8 mouse cellular contexts compared by ENCODE assay signal in the genomic region with DNA sequence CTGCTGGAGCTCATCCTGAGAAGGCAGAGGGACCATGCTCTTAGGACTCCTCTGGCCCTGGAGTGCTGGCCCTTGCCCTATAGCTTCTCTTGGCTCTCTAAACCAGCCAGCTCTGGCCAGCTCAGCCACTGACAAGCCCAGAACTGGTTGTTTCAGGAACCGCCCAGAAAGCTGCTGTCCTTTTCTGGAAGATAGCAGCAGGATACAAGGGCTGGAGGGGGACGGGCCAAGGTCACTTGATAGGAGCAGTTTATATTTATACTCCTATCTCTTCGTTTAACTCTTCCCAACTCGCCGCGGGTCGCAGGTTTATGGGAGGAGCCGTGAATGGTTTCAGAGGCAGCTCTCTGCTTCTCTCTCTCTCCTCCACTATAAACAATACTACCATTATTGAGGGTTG. TPM values are rescaled to one million over a fixed set of nuclear protein-coding genes. Genes with fewer than 3 reads are reported as not detected.
DNase-seq lines count a peak whose midpoint lies in the region; ATAC-seq and TF ChIP-seq lines count a peak whose summit lies in the region.

No protein-coding gene starts in this region.

- peak; percentile 75 for TF ChIP-seq EP300 in heart, adult 2 months (IDR thresholded peaks at IDR 0.05; ENCODE audit: insufficient read depth, low read depth, low read length)

- H3K4me2 ChIP-seq in midbrain, embryonic 12.5 days (replicated peaks), result peak overlapping the region; percentile 67

- H3K4me3 ChIP-seq in heart, adult 2 months, result peak overlapping the region; percentile 61
- H3K4me3 ChIP-seq in midbrain, embryonic 12.5 days, result peak overlapping the region; percentile 59

- H3K79me2 ChIP-seq in heart, adult 2 months (replicated peaks; ENCODE audit: control insufficient read depth, insufficient read depth, low read length), result no peaks in the 10 kb centered on the region

- TF ChIP-seq CTCF in heart, adult 2 months (IDR thresholded peaks at IDR 0.05), result no peak

- H3K27me3 ChIP-seq in heart, adult 2 months (ENCODE audit: control insufficient read depth, insufficient read depth, low read length), result no peaks in the 10 kb centered on the region
- H3K27me3 ChIP-seq in midbrain, embryonic 12.5 days, result peaks cover 8% of the 10 kb centered on the region

- H3K9me3 ChIP-seq in midbrain, embryonic 12.5 days, result no peaks in the 10 kb centered on the region

- intact Hi-C loops in heart, adult 2 months (cut with DNase I), result loop anchor here (1.0 kb wide), 1 partner anchor 27 kb away; no protein-coding TSS in a partner anchor

- H3K4me1 ChIP-seq in heart, adult 2 months (ENCODE audit: control insufficient read depth, insufficient read depth, low read length), result peaks cover 4% of the 10 kb centered on the region
- H3K4me1 ChIP-seq in midbrain, embryonic 12.5 days, result peaks cover 43% of the 10 kb centered on the region

- peak overlapping the region; percentile 83 for H3K27ac ChIP-seq in heart, adult 2 months
- H3K27ac ChIP-seq in midbrain, embryonic 12.5 days (replicated peaks), result peak overlapping the region; percentile 88

- peak; percentile 79 for TF ChIP-seq POLR2A in heart, adult 2 months (IDR thresholded peaks at IDR 0.05; ENCODE audit: insufficient read depth, low read depth, low read length)

- ATAC-seq in midbrain, embryonic 12.5 days (ENCODE audit: low FRiP score, low read depth), result no peak

- peak overlapping the region; percentile 71 for H3K9ac ChIP-seq in heart, adult 2 months (ENCODE audit: low read depth, low read length)
- no peak overlapping the region for H3K9ac ChIP-seq in midbrain, embryonic 12.5 days (replicated peaks)

- DNase-seq in gastrocnemius, adult 18-20 months (ENCODE audit: low spot score), result peak; percentile 52
- no peak for DNase-seq in gastrocnemius, postnatal 4 days (ENCODE audit: low spot score in 2 of 2)
- peak; percentile 72 for DNase-seq in c-Kit-negative CD71-positive TER-119-positive erythroid progenitor cells, embryonic 14.5 days (ENCODE audit: low read depth, low spot score)
- DNase-seq in heart, adult 2 months, result peak; percentile 73 to 85
- peak; percentile 80 to 85 for DNase-seq in kidney, adult 8-10 months
- DNase-seq in layer of hippocampus, postnatal 36 days, result no peak
- DNase-seq in right cerebral cortex, postnatal 14 days, result no peak

- H3K36me3 ChIP-seq in heart, adult 2 months (ENCODE audit: control insufficient read depth, insufficient read depth, low read length), result no peaks in the 10 kb centered on the region
- H3K36me3 ChIP-seq in midbrain, embryonic 12.5 days, result no peaks in the 10 kb centered on the region

- 8% methylated on average over 8 of the region's 8 CpGs for WGBS in heart, adult 2 months
- 20% methylated on average over 8 of the region's 8 CpGs for WGBS in midbrain, embryonic 12.5 days

RNA-seq across cellular contexts. Expression of a gene that starts 0.6 kb away (rescaled TPM):
- 1 to 10 TPM; 1.2 to 1.7 TPM for total RNA-seq in gastrocnemius, adult 18-20 months (2021)
- total RNA-seq in gastrocnemius, postnatal 4 days (2021), result 1 to 10 TPM; 5.4 to 5.6 TPM
- 10 to 100 TPM; 10.5 to 11.4 TPM for total RNA-seq in heart, adult 2 months (2021)
- 10.5 and 12.3 TPM in 2 replicates for polyA plus RNA-seq in heart, adult 2 months (2012; rRNA removed)
- 17.7 and 20.9 TPM in 2 replicates for polyA plus RNA-seq in midbrain, embryonic 12.5 days (2016; fragmentation: Nextera tagmentation; extraction: Ambion mirVana)
- total RNA-seq in layer of hippocampus, postnatal 36 days (2021), result 10 to 100 TPM; 21.6 to 24.1 TPM

RNA-seq across cellular contexts. Expression of a gene that starts 46.6 kb away (rescaled TPM):
- total RNA-seq in gastrocnemius, adult 18-20 months (2021), result 1 to 10 TPM; 5.2 to 8.8 TPM
- 10 to 100 TPM; 21.1 to 21.2 TPM for total RNA-seq in gastrocnemius, postnatal 4 days (2021)
- 10 to 100 TPM; 14.1 to 16.1 TPM for total RNA-seq in heart, adult 2 months (2021)
- 35.1 and 38.4 TPM in 2 replicates for polyA plus RNA-seq in heart, adult 2 months (2012; rRNA removed)
- polyA plus RNA-seq in midbrain, embryonic 12.5 days (2016; fragmentation: Nextera tagmentation; extraction: Ambion mirVana), result 41.3 and 42.3 TPM in 2 replicates
- 10 to 100 TPM; 21.0 to 25.4 TPM for total RNA-seq in layer of hippocampus, postnatal 36 days (2021)

RNA-seq across cellular contexts. Expression of a gene that starts 46.6 kb away (rescaled TPM):
- under 1 TPM; 0.81 to 0.91 TPM for total RNA-seq in gastrocnemius, adult 18-20 months (2021)
- total RNA-seq in gastrocnemius, postnatal 4 days (2021), result 1 to 10 TPM; 1.7 to 1.9 TPM
- total RNA-seq in heart, adult 2 months (2021), result 1 to 10 TPM; 1.5 to 2.2 TPM
- 1.4 and 1.5 TPM in 2 replicates for polyA plus RNA-seq in heart, adult 2 months (2012; rRNA removed)
- polyA plus RNA-seq in midbrain, embryonic 12.5 days (2016; fragmentation: Nextera tagmentation; extraction: Ambion mirVana), result 4.0 and 4.6 TPM in 2 replicates
- total RNA-seq in layer of hippocampus, postnatal 36 days (2021), result 1 to 10 TPM; 6.9 to 7.3 TPM

Comparison
In these comparisons a context has a peak if more than half of its experiments do, and no peak if none do; other contexts are left out.
1. DNase-seq: peak in gastrocnemius, adult 18-20 months (single experiment), c-Kit-negative CD71-positive TER-119-positive erythroid progenitor cells, embryonic 14.5 days (single experiment), heart, adult 2 months (2 of 2) and kidney, adult 8-10 months (2 of 2); none in gastrocnemius, postnatal 4 days (0 of 2), layer of hippocampus, postnatal 36 days (0 of 2) and right cerebral cortex, postnatal 14 days (single experiment).